Mouse (Mus musculus) heart, postnatal 0 days (tissue): ENCODE results near the gene Gnptab.

Source experiments
- CTCF ChIP-seq: IDR thresholded peaks from 2 replicates; pipeline ENCODE4 v1.5.1; 2016; ENCODE audit warnings: antibody characterized with exemption, control low read depth, low read depth
- EP300 ChIP-seq: IDR thresholded peaks from 2 replicates; pipeline ENCODE4 v1.6.1; 2016; ENCODE audit warnings: antibody characterized with exemption, low read depth

DNA sequence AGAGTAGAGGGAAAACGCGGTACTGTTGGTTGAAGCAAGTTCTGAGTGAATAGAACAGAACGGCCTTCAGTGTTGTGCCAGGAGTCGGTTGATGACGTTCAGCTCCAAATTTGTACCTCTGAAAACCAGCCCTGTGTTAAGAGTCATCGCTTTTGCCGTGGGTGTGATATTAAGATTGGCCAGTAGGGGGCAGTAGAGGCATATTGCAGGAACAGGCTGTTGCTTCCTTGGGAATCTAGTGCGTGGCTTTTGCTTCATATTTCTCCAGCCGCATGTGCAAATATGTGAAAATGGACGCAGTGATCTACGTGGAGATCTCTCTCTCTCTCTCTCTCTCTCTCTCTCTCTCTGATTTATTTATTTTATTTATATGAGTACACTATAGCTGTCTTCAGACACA is 2.2 kb upstream of the Gnptab start:
- peak; percentile 99 for TF ChIP-seq CTCF
- TF ChIP-seq EP300 = no peak
